Mouse (Mus musculus) neural tube, embryonic 14.5 days (tissue): Measurements from ENCODE around the gene Adamts3. TPM values are rescaled to one million over a fixed set of nuclear protein-coding genes. Genes with fewer than 3 reads are reported as not detected.

ENCODE experiments used
- ATAC-seq: fragments of 200-750 bp; cut with Nextera tagmentation; 2 replicates; pipeline ENCODE4 v1.8.0; 2017; ENCODE audit warnings: low read depth, mild to moderate bottlenecking, moderate TSS enrichment, moderate library complexity
- H3K27ac ChIP-seq: fragments of 300-500 bp; sonication (generic); 2 replicates; pipeline ENCODE4 v1.5.1; 2014; ENCODE audit warnings: low read depth, mild to moderate bottlenecking, control low read depth, low read length, moderate library complexity, mixed read lengths
- H3K27me3 ChIP-seq: fragments of 300-500 bp; sonication (generic); 2 replicates; pipeline ENCODE4 v1.6.1; 2014; ENCODE audit warnings: low read length; ENCODE audit not compliant: control insufficient read depth, insufficient read depth
- H3K36me3 ChIP-seq: fragments of 300-500 bp; sonication (generic); 2 replicates; pipeline ENCODE4 v1.6.1; 2014; ENCODE audit warnings: low read length, mixed read lengths; ENCODE audit not compliant: control insufficient read depth, insufficient read depth
- H3K4me1 ChIP-seq: fragments of 300-500 bp; sonication (generic); 2 replicates; pipeline ENCODE4 v1.6.1; 2014; ENCODE audit warnings: low read length; ENCODE audit not compliant: control insufficient read depth, insufficient read depth
- H3K4me2 ChIP-seq: fragments of 300-500 bp; sonication (generic); 2 replicates; pipeline ENCODE4 v1.6.1; 2014; ENCODE audit warnings: mild to moderate bottlenecking, low read depth, low read length, control low read depth
- H3K4me3 ChIP-seq: fragments of 300-500 bp; sonication (generic); 2 replicates; pipeline ENCODE4 v1.5.1; 2014; ENCODE audit warnings: low read depth, low read length, control low read depth, mixed read lengths
- H3K9ac ChIP-seq: fragments of 300-500 bp; sonication (generic); replicated peaks from 2 replicates; pipeline ENCODE4 v1.6.1; 2014; ENCODE audit warnings: low read depth, mild to moderate bottlenecking, control low read depth, low read length, mixed read lengths
- H3K9me3 ChIP-seq: fragments of 300-500 bp; sonication (generic); 2 replicates; pipeline ENCODE4 v1.6.1; 2016; ENCODE audit warnings: low read length; ENCODE audit not compliant: control insufficient read depth
- WGBS: fragments of 180-500 bp; shearing (Covaris S2); extraction: QIAGEN DNeasy Blood & Tissue Kit; methylation state at CpG from one replicate; pipeline ENCODE4 v1.1.7; 2014; 5-methylcytosine and 5-hydroxymethylcytosine counted together
- polyA plus RNA-seq: library from polyadenylated mRNA; unstranded; fragments of >200 nt; fragmentation: Nextera tagmentation; extraction: Ambion mirVana; gene quantifications from 2 replicates; pipeline ENCODE4 v1.2.1, GENCODE M21; 2014

Gene Adamts3
- polyA plus RNA-seq, 1 experiment from 2014 or later: 10.9 TPM

DNA sequence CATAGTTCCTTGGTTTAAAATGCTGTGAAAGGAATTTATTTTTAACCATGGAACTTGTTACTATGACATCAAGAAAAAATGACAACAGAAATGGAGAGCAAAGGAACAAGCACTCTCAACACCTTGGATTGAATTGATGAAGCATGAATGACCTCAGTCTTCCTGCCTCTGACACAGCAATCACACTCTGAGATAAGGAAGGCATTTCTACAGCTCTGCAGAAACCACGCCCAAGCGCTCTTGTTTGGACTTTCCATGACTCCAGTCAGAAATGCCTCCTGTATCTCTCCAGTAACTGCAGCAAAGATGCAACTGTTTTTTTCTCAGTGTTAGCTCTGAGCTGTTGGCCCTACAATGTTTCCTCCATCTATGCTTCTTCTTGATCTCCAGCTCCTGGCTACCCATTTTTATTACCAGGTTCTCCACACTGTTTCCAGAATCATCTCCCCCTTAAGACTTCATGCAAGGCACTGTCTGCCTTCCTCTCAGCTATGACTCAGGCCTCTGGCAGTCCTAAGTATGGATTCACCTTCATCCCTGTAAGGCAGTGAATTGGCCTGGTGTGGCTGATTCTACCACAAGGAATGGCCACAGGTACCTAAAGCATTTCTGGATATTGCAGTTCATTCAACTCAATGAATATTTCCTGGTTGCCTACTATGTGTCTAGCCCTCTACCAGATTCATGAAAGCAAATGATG lies 134.8 kb downstream of the Adamts3 start:
- Histone ChIP-seq H3K4me3 (no peak overlapping the region), H3K27me3 (no peaks in the 10 kb centered on the region), H3K9me3 (no peaks in the 10 kb centered on the region), H3K4me2 (no peak overlapping the region), H3K27ac (no peak overlapping the region), H3K36me3 (no peaks in the 10 kb centered on the region), H3K4me1 (no peaks in the 10 kb centered on the region), H3K9ac (no peak overlapping the region)
- 96% methylated on average over 2 of the region's 2 CpGs for WGBS
- ATAC-seq: no peak

- ATAC-seq: no peak
- Histone ChIP-seq H3K36me3 (no peaks in the 10 kb centered on the region), H3K27me3 (no peaks in the 10 kb centered on the region), H3K4me3 (no peak overlapping the region), H3K27ac (no peak overlapping the region), H3K4me2 (no peak overlapping the region), H3K4me1 (no peaks in the 10 kb centered on the region), H3K9ac (no peak overlapping the region), H3K9me3 (no peaks in the 10 kb centered on the region)
- 84% methylated on average over 5 of the region's 5 CpGs for WGBS
These were observed 135.9 kb downstream of the Adamts3 start for GRCm38 (mm10) chr5:89747149-89747659.

GRCm38 (mm10) chr5:89745112-89745511 lies 138.0 kb downstream of the Adamts3 start:
- ATAC-seq: no peak
- 92% methylated on average over 2 of the region's 2 CpGs for WGBS
- no peak overlapping the region for H3K27ac ChIP-seq

GRCm38 (mm10) chr5:89734759-89735158 lies 148.4 kb downstream of the Adamts3 start:
- H3K4me3 ChIP-seq: no peak overlapping the region
- ATAC-seq: no peak
- 92% methylated on average over 2 of the region's 2 CpGs for WGBS
- H3K27me3 ChIP-seq: no peaks in the 10 kb centered on the region
- H3K4me2 ChIP-seq: no peak overlapping the region
- H3K27ac ChIP-seq: no peak overlapping the region
- no peaks in the 10 kb centered on the region for H3K4me1 ChIP-seq
- no peak overlapping the region for H3K9ac ChIP-seq
- H3K36me3 ChIP-seq: no peaks in the 10 kb centered on the region
- no peaks in the 10 kb centered on the region for H3K9me3 ChIP-seq

More at GRCm38 (mm10) chr5:89745112-89745511, 138.0 kb downstream of the Adamts3 start:
- Histone ChIP-seq H3K9me3 (no peaks in the 10 kb centered on the region), H3K4me1 (no peaks in the 10 kb centered on the region), H3K9ac (no peak overlapping the region), H3K27me3 (no peaks in the 10 kb centered on the region), H3K4me3 (no peak overlapping the region), H3K36me3 (no peaks in the 10 kb centered on the region), H3K4me2 (no peak overlapping the region)

DNA sequence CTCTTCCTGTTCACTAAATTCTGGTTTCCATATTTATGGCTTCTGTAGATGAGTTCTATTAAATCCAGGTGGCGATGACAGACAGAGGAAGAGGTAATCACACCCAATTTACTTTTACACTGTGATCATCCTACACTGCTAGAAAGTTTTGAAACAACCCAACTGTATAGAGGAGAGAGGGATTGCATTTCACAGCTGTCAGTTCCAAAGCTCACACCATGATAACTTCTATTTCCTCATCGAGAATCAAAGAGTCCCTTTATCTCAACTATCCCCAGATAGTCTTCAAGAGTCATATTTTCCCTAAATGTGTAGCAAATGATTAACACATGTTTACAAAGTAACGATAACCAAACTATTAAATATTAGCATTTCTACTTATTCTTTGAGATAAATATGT lies 152.7 kb downstream of the Adamts3 start:
- ATAC-seq: no peak
- Histone ChIP-seq H3K27ac (no peak overlapping the region), H3K36me3 (no peaks in the 10 kb centered on the region), H3K9me3 (peaks cover 3% of the 10 kb centered on the region; the same call in 1 of the 2 replicates), H3K9ac (no peak overlapping the region), H3K4me1 (no peaks in the 10 kb centered on the region), H3K27me3 (no peaks in the 10 kb centered on the region), H3K4me3 (no peak overlapping the region), H3K4me2 (no peak overlapping the region)
- 95% methylated on average over 3 of the region's 3 CpGs for WGBS

DNA sequence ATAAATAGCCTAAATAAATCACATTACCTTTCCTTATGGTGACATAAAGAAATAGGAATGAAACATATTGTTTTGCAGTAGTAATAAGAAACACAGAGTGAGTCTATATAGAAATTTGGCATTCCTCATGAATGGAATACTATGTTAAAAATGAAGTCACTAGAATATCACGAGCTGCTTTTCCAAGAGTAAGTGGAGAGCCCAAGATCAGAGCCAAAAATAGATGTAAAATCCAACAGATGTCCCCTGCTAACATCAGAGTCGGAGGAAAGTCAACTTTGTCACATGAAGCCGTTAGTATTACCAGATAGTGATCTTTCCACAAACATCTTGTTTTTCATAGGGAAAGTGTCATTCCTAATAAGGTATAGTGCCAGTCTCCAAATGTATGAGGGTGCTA lies 155.0 kb downstream of the Adamts3 start:
- 82% methylated on average over 3 of the region's 3 CpGs for WGBS
- Histone ChIP-seq H3K27me3 (no peaks in the 10 kb centered on the region), H3K36me3 (no peaks in the 10 kb centered on the region), H3K4me2 (no peak overlapping the region), H3K9me3 (peaks cover 3% of the 10 kb centered on the region; the same call in 1 of the 2 replicates), H3K27ac (no peak overlapping the region), H3K4me1 (no peaks in the 10 kb centered on the region), H3K9ac (no peak overlapping the region), H3K4me3 (no peak overlapping the region)
- ATAC-seq: no peak

DNA sequence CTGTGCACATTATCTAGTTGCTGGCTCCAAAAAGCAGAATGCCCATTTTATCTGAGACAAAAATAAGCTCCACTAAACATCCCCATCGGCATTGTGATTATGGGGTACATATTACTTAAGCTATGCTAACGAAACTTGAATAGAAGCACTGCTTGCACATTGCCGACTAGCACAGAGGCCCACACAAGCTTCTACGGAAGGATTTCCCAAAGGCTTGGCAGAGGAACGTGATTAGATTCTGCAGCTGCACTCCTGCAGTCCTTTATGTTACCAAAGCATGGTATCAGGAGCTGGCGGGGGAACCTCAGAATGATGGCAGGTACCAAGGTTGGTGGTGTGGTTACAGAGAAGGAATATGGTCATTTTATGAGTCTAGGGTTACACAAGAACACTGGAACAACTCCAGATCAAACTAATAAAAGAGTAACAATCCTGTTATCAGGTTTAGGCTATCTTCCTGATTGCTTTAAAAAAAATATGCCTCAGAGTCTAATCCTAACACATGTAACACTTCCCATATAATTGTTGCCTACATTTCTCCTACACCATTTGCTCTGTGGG lies 155.6 kb downstream of the Adamts3 start:
- WGBS: 89% methylated on average over 6 of the region's 6 CpGs
- Histone ChIP-seq H3K4me1 (no peaks in the 10 kb centered on the region), H3K27ac (no peak overlapping the region), H3K4me3 (no peak overlapping the region), H3K9ac (no peak overlapping the region), H3K27me3 (no peaks in the 10 kb centered on the region), H3K36me3 (no peaks in the 10 kb centered on the region), H3K4me2 (no peak overlapping the region), H3K9me3 (peaks cover 3% of the 10 kb centered on the region; the same call in 1 of the 2 replicates)
- no peak for ATAC-seq

DNA sequence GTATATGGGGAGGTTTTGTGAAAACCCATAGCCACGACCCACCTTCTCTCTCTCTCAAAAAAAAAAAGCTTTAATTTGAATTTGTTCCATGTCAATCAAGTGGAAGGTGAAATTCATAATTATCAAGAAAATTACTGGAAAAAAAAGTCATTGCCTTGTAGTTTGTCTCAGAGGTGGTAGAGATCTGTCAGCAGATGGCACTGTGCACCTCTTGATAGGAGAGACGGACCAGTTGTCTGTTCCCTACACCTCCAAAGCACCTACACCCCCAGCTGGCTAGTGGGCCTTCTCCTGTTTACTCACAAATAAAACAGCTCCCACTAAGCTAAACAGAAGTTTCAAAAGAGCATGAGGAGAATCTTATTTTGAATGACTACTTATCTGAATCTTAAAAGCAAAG lies 168.6 kb downstream of the Adamts3 start:
- ATAC-seq: no peak
- no peaks in the 10 kb centered on the region for H3K9me3 ChIP-seq
- 51% methylated on average over 2 of the region's 2 CpGs for WGBS
- H3K4me2 ChIP-seq: no peak overlapping the region
- no peaks in the 10 kb centered on the region for H3K36me3 ChIP-seq
- no peaks in the 10 kb centered on the region for H3K4me1 ChIP-seq
- no peak overlapping the region for H3K27ac ChIP-seq
- H3K9ac ChIP-seq: no peak overlapping the region
- no peak overlapping the region for H3K4me3 ChIP-seq
- H3K27me3 ChIP-seq: no peaks in the 10 kb centered on the region

DNA sequence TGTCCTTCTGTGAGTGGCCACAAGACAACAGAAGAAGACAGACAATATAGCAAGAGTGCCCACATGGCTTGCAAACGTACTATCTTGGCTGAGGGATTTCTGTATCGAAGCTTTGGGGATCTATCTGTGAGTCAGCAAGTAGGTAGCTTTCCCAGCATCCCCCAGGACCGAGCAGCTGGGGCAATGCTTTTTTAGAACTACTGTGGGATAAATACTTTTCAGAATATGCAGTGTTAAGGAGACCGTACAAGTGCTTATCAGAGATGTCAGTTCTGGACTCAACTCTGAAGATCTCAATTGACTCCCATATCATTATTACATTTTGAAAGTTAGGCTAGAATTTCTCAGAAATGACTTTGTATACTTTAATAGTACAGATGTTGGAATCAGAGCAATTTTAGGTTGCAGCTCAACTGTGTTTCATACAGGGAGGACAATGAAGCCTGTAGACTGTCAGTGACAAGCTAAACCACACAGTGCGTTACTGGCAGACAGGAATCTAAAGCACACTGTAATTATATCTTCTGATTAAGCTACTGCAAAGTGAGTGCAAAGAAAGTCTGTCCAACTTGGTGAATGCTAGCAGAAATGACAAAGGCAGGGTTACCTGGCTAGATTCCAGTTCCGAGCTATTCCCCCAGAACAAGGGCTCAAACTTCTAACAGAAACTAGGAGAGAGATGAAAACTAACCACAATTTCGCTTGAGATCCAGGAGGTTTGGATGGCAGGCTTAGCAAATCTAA lies 171.8 kb downstream of the Adamts3 start:
- H3K4me2 ChIP-seq: no peak overlapping the region
- WGBS: 88% methylated on average over 7 of the region's 7 CpGs
- no peak overlapping the region for H3K9ac ChIP-seq
- H3K4me1 ChIP-seq: no peaks in the 10 kb centered on the region
- no peaks in the 10 kb centered on the region for H3K9me3 ChIP-seq
- H3K27me3 ChIP-seq: no peaks in the 10 kb centered on the region
- H3K4me3 ChIP-seq: no peak overlapping the region
- ATAC-seq: no peak
- H3K27ac ChIP-seq: no peak overlapping the region
- no peaks in the 10 kb centered on the region for H3K36me3 ChIP-seq
